Mouse (Mus musculus) megakaryocyte, adult 5-6 weeks (primary cell): ENCODE results near the gene Elane. TPM values are rescaled to one million over a fixed set of nuclear protein-coding genes. Genes with fewer than 3 reads are reported as not detected.

Source experiments
- ATAC-seq: 2 replicates; pipeline ENCODE4 v1.8.0; 2016; ENCODE audit warnings: mild to moderate bottlenecking, inconsistent platforms; ENCODE audit not compliant: poor library complexity, severe bottlenecking
- total RNA-seq, 2 experiments: library from RNA; stranded (forward) in 1 of 2; stranded (reverse) in 1 of 2; fragments of 153-499, 151-499 nt in 1 of 2; fragments of 221-1000, 200-1000 nt in 1 of 2; gene quantifications; 2 replicates each; pipeline versions ENCODE4 v1.2.3 to v1.2.4; 2015 to 2017

The Elane gene
- 348 and 366 TPM in 2 replicates for total RNA-seq (2015)
- total RNA-seq (2017), result 161 and 164 TPM in 2 replicates

DNA sequence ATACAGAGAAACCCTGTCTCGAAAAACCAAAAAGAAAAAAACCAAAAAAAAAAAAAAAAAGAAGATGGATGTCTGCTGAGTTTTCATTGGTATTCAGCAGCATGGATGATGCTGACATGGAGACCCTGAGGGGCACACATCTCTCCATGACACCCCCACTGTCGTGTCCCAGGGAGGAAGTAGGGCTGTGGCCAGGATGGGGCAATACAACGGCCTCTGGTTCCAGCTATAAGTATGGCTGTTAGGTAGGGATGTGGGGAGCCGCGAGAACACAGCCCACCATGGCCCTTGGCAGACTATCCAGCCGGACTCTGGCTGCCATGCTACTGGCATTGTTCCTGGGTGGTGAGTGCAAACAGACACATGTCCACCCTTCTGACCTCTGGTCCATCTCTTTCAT is at the start of gene Elane:
Gene Elane, plus strand, starts transcription at position 194 of the 400 bp plus-strand sequence.
- no peak for ATAC-seq

DNA sequence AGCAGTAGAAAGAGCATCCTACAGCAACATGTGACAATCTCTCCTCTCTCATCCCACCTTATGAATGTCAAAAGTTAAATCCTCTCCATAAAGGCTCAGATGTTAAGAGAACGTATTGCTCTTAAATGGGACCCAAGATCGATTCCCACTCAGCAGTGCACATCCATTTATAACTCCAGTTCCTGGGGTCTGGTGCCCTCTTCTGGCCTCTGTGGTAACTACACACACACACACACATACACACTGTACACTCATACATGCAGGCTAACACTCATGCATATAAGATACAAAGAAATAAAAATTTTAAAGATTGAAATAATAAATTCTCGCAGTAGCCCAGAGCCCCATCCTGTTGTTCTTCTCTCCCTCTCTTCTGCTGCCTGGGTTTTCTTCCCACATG is 49.1 kb upstream of the Elane start:
- no peak for ATAC-seq

DNA sequence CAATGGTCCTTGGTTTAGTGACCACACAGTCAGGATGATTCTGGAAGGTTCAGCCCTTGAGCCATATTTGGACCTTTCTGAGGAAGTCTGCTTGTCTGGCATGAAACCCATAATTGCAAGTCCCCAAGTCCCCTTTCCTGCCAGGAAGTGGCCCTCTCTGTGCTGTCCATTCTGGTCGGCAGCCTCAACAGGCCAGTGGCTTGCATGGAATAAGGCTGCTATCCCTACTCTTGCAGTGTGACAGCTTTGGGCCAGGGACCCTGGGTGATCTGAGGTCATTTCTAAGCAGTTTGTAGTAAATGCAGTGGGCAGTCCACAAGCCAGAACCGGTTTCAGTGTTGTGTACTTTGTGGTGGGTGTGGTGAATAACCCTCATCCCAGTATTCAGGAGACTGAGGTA is 47.9 kb upstream of the Elane start:
- no peak for ATAC-seq

DNA sequence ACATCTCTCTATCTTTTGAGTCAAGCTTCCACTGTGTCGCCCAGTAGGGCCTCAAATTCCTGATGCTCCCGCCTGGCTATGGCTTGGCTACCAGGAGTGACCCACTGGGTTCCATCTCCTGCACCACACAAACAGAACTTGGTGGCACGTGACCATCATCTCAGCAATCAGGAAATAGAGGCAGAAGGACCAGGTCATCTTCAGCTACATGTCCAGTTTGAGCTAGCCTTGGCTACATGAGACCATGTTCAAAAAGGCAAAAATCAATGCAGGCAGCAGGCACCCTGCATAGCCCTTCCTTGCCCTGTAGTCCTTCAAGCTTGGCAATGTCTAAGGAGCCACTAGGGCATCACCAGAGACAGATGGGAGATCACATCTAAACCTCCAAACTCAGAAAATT is 46.0 kb upstream of the Elane start:
- ATAC-seq, result no peak

DNA sequence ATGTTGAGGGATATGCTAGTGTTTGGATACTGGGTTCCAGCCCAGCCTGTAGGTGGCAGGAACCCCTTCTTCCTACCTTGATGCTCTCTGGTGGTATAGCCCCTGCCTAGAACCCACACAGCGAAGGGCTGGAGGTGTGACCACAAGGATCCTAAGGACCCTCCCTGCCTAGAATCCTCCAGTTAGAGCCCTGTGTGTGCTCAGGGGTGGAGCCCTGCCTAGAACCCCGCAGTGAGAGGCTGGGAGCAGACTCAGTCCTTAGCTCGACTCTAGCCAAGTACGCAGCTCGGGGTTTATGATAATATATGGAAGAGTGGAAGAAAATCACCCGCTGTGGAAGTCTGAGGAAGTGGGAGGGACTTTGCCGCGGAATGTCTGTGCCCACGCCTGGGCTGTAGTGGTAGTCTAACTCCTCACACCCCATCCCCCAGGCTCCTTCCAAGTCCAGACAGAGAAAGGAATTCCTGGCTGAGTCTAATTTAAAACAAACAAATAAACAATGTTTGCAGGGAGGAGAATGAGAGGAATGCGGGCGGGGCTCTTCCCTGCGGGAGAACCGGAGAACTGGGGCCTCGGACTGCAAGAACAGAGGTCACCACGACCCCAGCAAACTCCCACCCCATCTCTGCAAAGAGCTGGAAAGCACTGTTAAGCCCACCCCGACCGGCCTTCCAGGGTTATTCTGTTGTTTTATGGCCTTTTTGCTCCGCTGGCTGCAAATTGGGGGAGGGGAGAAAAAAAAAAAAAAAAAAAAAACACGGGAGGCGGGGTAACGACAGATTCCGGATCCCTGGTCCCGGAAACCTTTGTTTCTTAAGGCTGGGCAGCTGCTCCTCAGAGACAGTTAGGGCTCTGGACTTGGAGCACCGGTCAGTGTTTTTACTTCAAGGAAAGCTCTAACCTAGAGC is 45.1 kb upstream of the Elane start:
- peak; percentile 54 for ATAC-seq

DNA sequence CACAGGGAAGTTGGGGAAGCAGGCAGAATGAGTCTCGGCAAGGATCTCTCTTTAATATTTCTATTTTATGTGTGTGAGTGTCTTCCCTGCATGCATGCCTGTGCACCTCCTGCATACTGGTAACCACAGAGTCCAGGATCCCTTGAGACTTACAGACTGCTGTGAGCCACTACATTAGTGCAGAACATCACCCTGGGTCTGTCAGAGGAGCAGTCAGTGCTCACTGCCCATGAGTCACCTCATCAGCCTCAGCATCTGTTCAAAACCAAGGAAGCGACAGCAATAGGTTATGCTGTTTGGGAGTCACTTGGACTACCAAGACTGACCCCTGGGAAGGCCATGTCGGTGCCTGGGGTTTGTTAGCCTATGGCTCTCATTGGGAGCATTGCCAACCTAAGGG is 43.7 kb upstream of the Elane start:
- ATAC-seq, result no peak

DNA sequence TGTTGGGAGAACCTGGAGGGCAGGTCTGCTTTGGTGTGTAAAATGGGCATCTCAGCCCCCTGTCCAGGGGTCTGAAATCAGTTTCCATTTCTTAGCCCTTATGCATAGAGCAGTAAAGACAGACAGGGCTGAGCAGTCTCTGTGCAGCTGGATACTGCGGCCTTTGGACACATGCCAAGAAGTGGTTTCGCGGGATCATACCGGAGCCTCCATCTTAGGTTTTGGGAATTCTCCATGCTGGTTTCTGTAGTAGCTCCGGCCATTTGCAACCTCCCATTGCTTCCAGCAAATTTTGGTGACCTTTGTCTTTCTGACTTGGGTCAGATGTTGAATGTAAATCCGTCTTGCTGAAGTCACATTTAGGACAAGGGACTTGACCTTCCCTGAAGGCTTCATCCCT is 42.6 kb upstream of the Elane start:
- no peak for ATAC-seq

DNA sequence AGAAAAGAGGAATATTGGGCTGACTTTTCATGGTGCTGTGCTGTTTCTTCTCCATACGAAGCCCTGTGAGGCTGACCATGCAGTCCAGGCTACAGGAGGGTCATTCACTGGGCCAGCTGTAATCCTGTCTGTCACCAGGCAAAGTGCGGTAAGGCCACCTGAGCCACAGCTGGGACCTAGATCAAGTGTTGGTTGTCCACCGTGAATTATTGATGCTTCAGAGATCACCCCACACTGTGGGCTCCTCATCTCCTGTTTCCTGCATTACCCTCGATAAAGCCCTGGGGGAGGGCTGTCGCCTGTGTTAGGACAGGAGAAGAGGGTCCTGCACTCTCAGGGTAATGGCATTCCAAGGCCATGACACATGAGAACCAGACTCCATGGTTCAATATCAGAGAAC is 39.5 kb upstream of the Elane start:
- ATAC-seq, result no peak

DNA sequence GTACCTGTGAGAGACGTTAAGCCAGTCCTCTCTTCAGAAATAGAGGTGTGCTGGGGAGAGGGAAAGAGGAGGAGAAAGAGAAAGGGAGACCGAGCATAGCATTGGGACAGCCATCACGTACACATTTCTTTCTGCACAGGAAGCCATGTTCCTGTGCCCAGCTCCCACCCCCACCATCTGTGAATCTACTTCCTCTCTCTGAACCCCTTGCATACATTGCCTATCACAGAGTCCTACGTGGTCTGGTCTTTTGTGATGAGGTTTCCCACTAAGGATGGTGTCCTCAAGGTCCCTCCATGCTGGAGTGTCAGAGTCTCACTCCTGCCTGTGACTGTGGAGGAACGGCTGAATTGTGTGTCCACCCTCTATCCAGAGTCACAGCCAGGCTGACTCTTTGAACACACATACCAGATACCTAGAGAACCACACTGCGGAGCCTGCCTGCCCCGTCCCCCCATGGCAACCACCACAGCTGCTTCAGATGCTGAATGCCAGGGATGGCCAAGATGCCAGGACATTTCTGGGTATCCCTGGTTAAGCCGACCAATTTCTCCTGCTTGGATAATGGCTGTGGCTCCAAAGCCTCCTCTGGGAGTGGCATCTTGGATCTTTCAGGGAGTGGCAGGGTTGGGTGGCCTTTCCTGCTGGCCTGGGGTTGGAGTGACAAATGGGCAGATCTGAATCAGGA is 36.0 kb upstream of the Elane start:
- ATAC-seq, result no peak

DNA sequence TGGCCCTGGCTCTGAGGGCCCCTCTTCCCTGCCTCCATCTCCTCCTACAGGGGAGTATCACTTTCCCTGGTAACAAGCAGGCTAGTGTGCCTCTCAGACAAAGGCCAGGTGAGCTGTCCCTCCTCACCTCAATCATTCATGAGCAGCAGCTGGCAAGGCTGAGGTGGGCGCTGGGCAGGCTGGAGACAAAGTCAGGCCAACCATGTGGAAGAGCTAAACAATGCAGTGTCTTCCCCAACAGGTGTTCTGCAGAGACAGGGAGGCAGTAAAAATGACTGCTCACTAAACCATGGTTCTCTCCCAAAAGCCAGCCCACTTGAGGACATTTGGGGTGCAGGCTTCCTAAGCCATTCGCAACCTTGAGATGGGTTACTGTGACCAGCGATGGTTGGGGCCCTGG is 34.4 kb upstream of the Elane start:
- ATAC-seq, result no peak

DNA sequence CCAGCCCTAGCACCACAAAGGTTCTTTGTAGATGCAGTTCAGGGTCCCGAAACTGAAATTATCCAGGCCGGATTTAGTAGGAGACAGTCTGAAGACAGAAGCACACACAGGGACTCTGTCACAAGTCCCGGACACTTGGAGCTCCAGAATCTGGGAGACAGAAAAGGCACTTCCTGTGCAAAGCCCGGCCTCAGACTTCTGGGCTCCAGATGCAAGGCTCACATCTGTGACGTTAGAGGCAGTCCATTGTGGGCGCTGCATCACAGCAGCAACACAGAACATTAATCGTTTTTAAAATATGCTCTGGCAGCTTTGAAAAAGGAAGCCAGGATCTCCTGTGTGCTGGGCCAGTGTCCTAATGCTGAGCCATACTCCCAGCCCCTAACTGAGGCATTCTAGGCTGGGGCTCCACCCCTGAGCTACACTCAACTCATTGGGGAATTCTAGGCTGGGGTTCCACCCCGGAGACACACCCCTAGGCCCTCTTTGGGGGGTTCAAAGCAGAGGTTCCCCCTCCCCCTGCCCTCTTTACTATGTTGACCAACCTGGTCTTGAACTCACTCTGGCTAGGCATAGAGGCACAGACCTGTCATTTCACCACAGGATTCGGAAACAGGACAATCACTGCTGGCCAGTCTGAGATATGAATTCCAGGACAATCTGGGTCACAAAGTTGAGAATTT is 33.8 kb upstream of the Elane start:
- ATAC-seq, result no peak

DNA sequence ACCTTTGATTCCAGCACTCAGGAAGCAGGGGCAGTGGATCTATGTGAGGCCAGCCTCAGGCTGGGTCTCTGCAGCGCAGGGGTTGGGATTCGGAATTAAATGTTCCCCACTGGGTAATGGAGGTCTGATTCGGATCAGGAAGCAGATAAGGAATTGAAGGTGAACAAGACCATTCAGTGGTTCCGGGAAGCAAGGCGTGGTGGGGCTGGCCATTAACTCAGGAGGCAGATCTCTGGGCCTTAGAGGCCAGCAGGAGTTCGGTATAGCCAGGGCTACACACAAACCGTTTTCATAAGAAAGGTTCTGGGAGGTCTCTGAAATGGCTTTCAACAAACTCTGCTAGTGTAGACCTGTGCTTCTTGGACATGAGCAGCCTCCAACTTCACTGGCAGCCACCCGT is 33.2 kb upstream of the Elane start:
- no peak for ATAC-seq

DNA sequence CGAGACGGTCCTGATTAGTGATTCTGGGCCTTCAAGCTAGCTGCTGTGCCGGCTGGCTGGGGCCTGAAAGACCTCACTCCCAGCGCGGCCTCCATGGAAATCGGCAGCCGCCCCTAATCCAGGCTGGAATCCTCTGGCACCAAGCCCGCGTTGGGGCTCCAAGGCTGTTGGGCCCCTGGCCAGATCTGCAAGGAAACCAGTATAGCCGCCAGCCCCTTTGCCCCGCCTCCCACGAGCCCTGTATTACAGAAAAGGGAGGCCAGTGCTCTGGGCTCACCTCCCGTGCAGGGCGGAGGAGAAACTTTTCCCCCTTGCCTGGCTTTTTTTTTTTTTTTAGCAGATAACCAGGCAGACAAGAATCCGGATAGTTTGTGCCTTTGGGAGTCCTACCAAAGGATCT is 32.7 kb upstream of the Elane start:
- no peak for ATAC-seq

DNA sequence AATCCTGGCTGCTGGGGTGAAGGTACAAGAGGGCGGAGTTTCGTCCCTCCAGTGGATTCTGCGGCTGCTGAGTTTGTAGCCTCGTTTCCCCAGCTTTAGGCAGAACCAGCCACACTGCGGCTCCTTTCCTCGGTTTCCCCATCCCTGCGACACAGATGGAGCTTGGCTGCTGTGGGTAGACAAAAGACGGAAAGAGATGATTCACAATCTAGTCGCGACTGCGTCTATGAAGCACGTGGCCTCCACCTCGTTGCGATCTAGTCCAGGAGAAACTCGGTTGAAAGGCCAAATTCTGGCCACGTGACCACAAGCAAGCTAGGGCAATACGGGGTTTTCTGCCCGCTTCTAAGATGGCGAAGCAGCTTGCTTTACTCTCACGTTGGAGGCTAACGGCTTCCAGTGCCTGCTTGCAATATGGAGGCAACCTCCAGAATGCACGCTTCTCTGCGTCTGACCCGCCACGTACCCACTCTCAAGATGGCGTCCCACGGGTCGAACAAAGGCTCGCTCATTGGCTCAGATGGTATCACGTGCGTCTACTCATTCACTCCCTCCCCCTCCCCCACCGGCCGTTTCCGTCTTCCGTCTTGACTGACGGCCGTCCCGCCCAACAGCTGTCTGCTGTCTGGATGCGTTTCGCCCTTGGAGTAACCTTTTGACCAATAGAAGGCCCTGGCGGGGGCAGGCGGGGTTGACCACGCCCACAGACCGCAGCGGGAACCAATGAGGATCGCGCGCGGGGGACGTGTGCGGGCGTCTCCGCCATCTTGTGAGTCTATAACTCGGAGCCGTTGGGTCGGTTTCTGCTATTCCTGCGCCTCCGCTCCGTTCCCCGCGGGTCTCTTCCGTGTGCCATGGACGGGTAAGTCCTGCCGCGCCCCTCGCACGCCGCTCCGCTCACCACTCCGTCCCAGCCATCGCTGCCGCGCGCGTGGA is 31.9 kb upstream of the Elane start, which contains the start of gene Ptbp1:
Gene Ptbp1, plus strand, starts transcription at position 568 of the 936 bp plus-strand sequence.
- peak; percentile 84 for ATAC-seq

DNA sequence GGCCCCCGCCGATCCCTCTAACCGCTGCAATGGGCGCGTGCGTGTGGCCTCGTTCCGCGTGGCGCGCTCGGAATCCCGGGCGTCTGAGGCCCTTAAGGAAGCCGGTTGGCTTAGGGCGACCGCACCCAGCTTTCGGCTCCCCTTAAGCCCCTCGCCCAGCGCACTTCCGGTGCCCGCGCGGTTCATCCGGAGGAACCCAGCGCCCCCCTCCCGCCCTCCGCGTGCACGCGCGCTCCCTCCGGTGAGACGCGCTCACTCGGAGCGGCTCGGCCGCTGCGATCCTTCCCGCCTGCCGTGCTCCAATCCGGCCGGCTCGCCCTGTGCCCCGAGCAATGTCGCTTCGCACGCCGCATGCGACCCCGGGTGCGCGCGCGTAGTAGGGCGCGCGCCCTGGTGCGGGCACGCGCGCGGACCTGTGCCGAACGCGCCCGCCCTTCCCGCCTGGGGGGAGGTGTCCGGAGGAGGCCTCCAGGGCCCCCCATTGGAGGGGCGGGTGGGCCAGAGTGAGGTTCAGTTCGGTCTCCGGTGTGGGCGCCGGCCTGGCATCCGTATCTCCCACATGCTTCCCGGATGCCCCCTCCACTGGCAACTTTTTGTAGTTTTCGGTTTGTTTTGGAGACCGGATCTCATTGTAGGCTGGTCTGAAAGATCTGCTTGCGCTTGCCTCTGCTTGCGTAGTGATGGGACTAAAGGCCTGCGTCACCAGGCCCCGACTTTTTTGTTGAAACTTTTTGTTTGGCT is 31.1 kb upstream of the Elane start:
- ATAC-seq, result peak; percentile 2

DNA sequence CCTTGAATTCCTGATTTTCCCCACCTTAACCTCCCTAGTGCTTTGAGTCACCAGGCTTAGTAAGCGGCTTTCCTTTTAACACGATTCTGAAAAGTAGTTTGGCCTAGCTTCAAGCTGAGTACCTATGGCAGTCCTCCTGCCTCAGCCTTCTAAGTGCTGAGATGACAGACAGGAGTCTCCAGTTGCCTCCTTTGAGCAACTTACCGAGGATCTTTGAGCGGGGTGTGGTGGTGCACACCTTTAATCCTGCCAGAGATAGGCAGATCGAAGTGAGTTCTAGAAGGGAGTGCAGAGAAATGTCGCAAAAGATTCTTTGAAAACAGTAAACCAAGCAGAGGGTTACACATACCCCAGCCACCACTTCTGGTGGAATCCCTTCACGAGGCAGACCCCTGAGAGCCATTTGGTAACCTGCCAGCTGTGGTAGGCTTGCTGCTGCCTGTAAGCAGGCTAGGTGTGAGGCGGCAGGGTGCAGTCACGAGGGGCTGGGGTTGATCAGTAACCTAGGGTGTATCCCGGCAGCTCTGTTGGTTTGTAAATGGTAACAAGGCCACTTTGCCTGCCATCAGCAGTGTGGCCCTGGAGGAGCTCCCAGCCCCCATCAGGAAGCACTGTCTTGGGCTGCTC is 30.4 kb upstream of the Elane start:
- no peak for ATAC-seq

DNA sequence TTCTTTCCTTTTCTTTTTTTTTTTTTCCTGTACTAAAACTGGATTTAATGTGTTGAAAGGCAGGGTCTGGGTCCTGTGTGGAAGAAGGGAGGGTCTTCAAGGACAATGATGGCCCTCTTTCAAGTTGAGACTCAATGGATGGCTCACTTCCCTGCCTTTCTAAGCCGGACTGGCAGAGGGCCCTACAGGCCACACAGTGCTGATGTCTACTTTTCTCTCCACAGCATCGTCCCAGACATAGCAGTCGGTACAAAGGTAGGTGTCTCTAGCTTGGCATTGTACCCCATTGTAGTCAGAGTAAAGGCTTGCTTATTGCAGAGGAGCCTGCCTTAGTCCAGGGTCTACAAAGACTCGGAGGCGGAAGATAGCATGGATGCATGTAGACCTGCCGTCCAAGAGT is 29.8 kb upstream of the Elane start:
- no peak for ATAC-seq

DNA sequence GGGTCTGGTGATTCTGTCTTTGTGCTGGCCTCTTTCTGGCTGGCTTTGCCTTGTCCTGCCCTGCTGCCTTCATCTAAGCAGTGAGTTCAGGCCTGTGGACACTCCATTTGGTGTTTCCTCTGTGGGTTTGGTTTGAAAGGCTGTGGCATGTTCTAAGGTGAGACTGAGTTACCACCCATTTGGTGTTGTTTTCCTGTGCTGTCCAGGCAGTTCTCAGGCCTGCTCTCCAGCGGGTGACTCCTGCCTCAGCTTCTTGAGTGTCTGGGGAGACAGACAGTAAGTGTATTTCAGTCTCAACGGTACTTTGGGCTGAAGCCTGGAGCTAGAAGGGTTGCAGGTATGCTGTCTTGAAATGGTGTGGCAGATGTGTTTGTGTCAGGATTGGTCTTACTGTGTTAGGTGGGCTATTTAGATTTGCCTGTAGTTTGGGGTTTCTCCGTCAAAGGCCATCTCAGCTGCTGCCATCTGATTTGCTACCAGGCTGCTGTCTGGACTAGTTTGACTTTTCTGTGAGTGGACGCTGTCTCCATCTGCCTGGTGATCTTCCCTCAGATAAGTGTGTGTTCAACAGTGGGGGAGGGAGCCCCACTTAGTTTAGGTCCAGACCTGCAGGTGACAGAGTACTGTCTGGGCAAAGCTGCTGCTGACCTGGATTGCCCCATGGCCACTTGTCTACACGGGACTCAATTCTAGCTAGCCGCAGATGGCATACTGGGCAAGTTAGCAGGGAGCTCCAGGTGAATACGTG is 29.2 kb upstream of the Elane start:
- ATAC-seq, result no peak

DNA sequence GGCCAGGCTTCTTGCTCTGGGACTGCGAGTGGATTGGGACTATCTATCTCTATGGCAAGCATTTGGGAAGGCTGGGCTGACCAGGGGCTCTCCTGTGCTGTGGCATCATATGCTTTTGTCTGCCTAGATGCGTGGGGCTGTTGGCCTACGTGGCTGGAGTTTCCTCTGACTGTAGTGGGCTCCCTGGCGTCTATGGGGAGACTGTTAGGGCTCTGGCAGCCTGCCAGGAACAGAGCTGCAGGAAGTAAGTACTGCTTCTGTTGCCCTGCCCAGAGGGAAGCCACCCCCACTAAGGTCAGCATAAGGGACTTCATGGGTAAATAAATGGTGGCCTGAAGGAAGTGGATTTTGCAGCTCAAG is 28.6 kb upstream of the Elane start:
- no peak for ATAC-seq
